Mouse (Mus musculus): ENCODE measurements around the gene Pigq. TPM values are rescaled to one million over a fixed set of nuclear protein-coding genes. Genes with fewer than 3 reads are reported as not detected.

Pigq gene
- polyA plus RNA-seq, 1 experiment from 2014 or later, result 64.2 TPM

- H3K9me3 ChIP-seq (ENCODE audit: control insufficient read depth, low read length), result no peaks in the 10 kb centered on the region
- H3K4me1 ChIP-seq (replicated peaks; ENCODE audit: control insufficient read depth, insufficient read depth, low read length), result peaks cover 19% of the 10 kb centered on the region
- H3K27ac ChIP-seq (ENCODE audit: low read length), result no peak overlapping the region
- H3K9ac ChIP-seq (ENCODE audit: low read length), result no peak overlapping the region
- no peak overlapping the region for H3K4me2 ChIP-seq (ENCODE audit: low read depth, low read length)
- 85% methylated on average over 3 of the region's 3 CpGs for WGBS
- H3K27me3 ChIP-seq (ENCODE audit: control insufficient read depth, insufficient read depth, low read depth, low read length), result no peaks in the 10 kb centered on the region
- peaks cover 2% of the 10 kb centered on the region; the same call in 1 of the 2 replicates for H3K36me3 ChIP-seq (ENCODE audit: control insufficient read depth, insufficient read depth, low read length)
- H3K4me3 ChIP-seq (ENCODE audit: low read length), result no peak overlapping the region
- ATAC-seq (ENCODE audit: low read depth), result no peak
These were observed 67.7 kb downstream of the Pigq start for GRCm38 (mm10) chr17:25877025-25877424.

Other genes starting within 250 kb of the Pigq start
- gene Gng13, start 227.8 kb downstream of the Pigq start, polyA plus RNA-seq (2015; fragmentation: Nextera tagmentation; extraction: Ambion mirVana), result 2.5 and 2.8 TPM in 2 replicates
- gene Chtf18, start 217.5 kb downstream of the Pigq start, polyA plus RNA-seq (2015; fragmentation: Nextera tagmentation; extraction: Ambion mirVana), result 32.2 and 37.0 TPM in 2 replicates
- gene Rpusd1, start 217.3 kb downstream of the Pigq start, polyA plus RNA-seq (2015; fragmentation: Nextera tagmentation; extraction: Ambion mirVana), result 25.0 and 26.6 TPM in 2 replicates
- 1.4 TPM in 2 replicates for gene Mslnl, start 208.9 kb downstream of the Pigq start, polyA plus RNA-seq (2015; fragmentation: Nextera tagmentation; extraction: Ambion mirVana)
- gene Msln, start 190.6 kb downstream of the Pigq start, polyA plus RNA-seq (2015; fragmentation: Nextera tagmentation; extraction: Ambion mirVana), result 42.8 and 68.0 TPM in 2 replicates
- 27.8 and 30.9 TPM in 2 replicates for gene Narfl, start 171.2 kb downstream of the Pigq start, polyA plus RNA-seq (2015; fragmentation: Nextera tagmentation; extraction: Ambion mirVana)
- gene Haghl, start 159.3 kb downstream of the Pigq start, polyA plus RNA-seq (2015; fragmentation: Nextera tagmentation; extraction: Ambion mirVana), result 57.5 and 57.7 TPM in 2 replicates
- gene Ccdc78, start 158.4 kb downstream of the Pigq start, polyA plus RNA-seq (2015; fragmentation: Nextera tagmentation; extraction: Ambion mirVana), result 2.1 and 4.5 TPM in 2 replicates
- 115 and 125 TPM in 2 replicates for gene Fam173a, start 152.0 kb downstream of the Pigq start, polyA plus RNA-seq (2015; fragmentation: Nextera tagmentation; extraction: Ambion mirVana)
- not detected in 2 replicates for gene AC134908.4, start 149.3 kb downstream of the Pigq start, polyA plus RNA-seq (2015; fragmentation: Nextera tagmentation; extraction: Ambion mirVana)
- 43.3 and 44.2 TPM in 2 replicates for gene Metrn, start 147.8 kb downstream of the Pigq start, polyA plus RNA-seq (2015; fragmentation: Nextera tagmentation; extraction: Ambion mirVana)
- gene Fbxl16, start 135.9 kb downstream of the Pigq start, polyA plus RNA-seq (2015; fragmentation: Nextera tagmentation; extraction: Ambion mirVana), result 1.1 and 1.2 TPM in 2 replicates
- gene Wdr24, start 121.3 kb downstream of the Pigq start, polyA plus RNA-seq (2015; fragmentation: Nextera tagmentation; extraction: Ambion mirVana), result 28.5 and 28.9 TPM in 2 replicates
- 55.4 and 57.2 TPM in 2 replicates for gene Jmjd8, start 116.1 kb downstream of the Pigq start, polyA plus RNA-seq (2015; fragmentation: Nextera tagmentation; extraction: Ambion mirVana)
- 314 and 316 TPM in 2 replicates for gene Stub1, start 111.5 kb downstream of the Pigq start, polyA plus RNA-seq (2015; fragmentation: Nextera tagmentation; extraction: Ambion mirVana)
- gene Rhbdl1, start 107.6 kb downstream of the Pigq start, polyA plus RNA-seq (2015; fragmentation: Nextera tagmentation; extraction: Ambion mirVana), result 0.68 and 1.5 TPM in 2 replicates
- 1.9 and 2.3 TPM in 2 replicates for gene Gm20683, start 103.2 kb downstream of the Pigq start, polyA plus RNA-seq (2015; fragmentation: Nextera tagmentation; extraction: Ambion mirVana)
- 18.3 and 18.6 TPM in 2 replicates for gene Rhot2, start 100.1 kb downstream of the Pigq start, polyA plus RNA-seq (2015; fragmentation: Nextera tagmentation; extraction: Ambion mirVana)
- 32.6 and 33.4 TPM in 2 replicates for gene Wdr90, start 83.4 kb downstream of the Pigq start, polyA plus RNA-seq (2015; fragmentation: Nextera tagmentation; extraction: Ambion mirVana)
- gene Mcrip2, start 76.2 kb downstream of the Pigq start, polyA plus RNA-seq (2015; fragmentation: Nextera tagmentation; extraction: Ambion mirVana), result 20.6 and 21.6 TPM in 2 replicates
- 54.2 and 58.4 TPM in 2 replicates for gene Mettl26, start 69.9 kb downstream of the Pigq start, polyA plus RNA-seq (2015; fragmentation: Nextera tagmentation; extraction: Ambion mirVana)
- 0.43 and 0.50 TPM in 2 replicates for gene Wfikkn1, start 64.1 kb downstream of the Pigq start, polyA plus RNA-seq (2015; fragmentation: Nextera tagmentation; extraction: Ambion mirVana)
- 23.4 and 26.5 TPM in 2 replicates for gene Rab40c, start 25.2 kb downstream of the Pigq start, polyA plus RNA-seq (2015; fragmentation: Nextera tagmentation; extraction: Ambion mirVana)
- 0.41 and 1.1 TPM in 2 replicates for gene Nhlrc4, start within 50 bp of the Pigq start, polyA plus RNA-seq (2015; fragmentation: Nextera tagmentation; extraction: Ambion mirVana)
- 0.08 and 0.16 TPM in 2 replicates for gene A930017K11Rik, start 7.6 kb upstream of the Pigq start, polyA plus RNA-seq (2015; fragmentation: Nextera tagmentation; extraction: Ambion mirVana)
- 21.1 TPM in 2 replicates for gene Capn15, start 40.9 kb upstream of the Pigq start, polyA plus RNA-seq (2015; fragmentation: Nextera tagmentation; extraction: Ambion mirVana)
- 6.5 and 6.7 TPM in 2 replicates for gene Rab11fip3, start 124.6 kb upstream of the Pigq start, polyA plus RNA-seq (2015; fragmentation: Nextera tagmentation; extraction: Ambion mirVana)
- gene Decr2, start 145.4 kb upstream of the Pigq start, polyA plus RNA-seq (2015; fragmentation: Nextera tagmentation; extraction: Ambion mirVana), result 36.3 and 36.8 TPM in 2 replicates
- gene Nme4, start 150.7 kb upstream of the Pigq start, polyA plus RNA-seq (2015; fragmentation: Nextera tagmentation; extraction: Ambion mirVana), result 68.3 and 69.7 TPM in 2 replicates
- 2.2 and 3.0 TPM in 2 replicates for gene Tmem8, start 168.4 kb upstream of the Pigq start, polyA plus RNA-seq (2015; fragmentation: Nextera tagmentation; extraction: Ambion mirVana)
- gene Mrpl28, start 178.6 kb upstream of the Pigq start, polyA plus RNA-seq (2015; fragmentation: Nextera tagmentation; extraction: Ambion mirVana), result 188 and 194 TPM in 2 replicates
- 6.9 and 7.4 TPM in 2 replicates for gene Axin1, start 193.8 kb upstream of the Pigq start, polyA plus RNA-seq (2015; fragmentation: Nextera tagmentation; extraction: Ambion mirVana)

Data from lung, embryonic 16.5 days (tissue).